Mouse (Mus musculus): ENCODE measurements at regions not wholly inside any gene's neighbourhood (a gene's known extent, or its start where the extent isn't known, plus 50 kb on each side); places are given as distances from the start of the nearest gene placed in this dataset.
A peak's percentile ranks its signal among the peaks of the same experiment; 100 is the strongest.

DNA sequence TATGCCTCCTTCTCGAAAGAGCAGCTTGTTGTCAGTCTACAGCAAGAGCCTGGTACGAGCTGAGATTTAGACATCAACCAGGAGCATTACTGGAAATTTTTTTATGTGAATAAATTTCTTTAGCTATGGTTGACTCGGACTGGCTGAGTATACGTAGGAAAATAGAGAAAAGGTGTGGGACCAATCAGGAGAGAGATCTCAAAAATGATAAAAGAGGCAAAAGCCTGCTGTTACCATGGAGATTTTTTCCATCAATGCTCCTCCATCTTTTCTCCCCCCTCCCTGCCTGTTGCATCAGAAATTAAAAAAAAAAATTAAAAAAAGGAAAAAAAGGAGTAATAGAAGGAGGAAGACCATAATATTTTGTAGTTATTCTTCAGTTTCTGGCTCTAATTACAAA is 890.3 kb upstream of the Snrpn start:
- Histone ChIP-seq H3K4me3 (peak overlapping the region; percentile 7; the same call in 1 of the 2 replicates), H3K27me3 (no peaks in the 10 kb centered on the region), H3K4me2 (peak overlapping the region; percentile 29), H3K4me1 (replicated peaks) (no peaks in the 10 kb centered on the region), H3K36me3 (no peaks in the 10 kb centered on the region), H3K9me3 (no peaks in the 10 kb centered on the region; the same call in 1 of the 2 replicates), H3K27ac (replicated peaks) (peak overlapping the region; percentile 30; the same call in 1 of the 2 replicates), H3K9ac (no peak overlapping the region)
- WGBS, result 66% methylated on average over 4 of the region's 4 CpGs
- no peak for ATAC-seq (ENCODE audit: low FRiP score, low read depth)
